Mouse (Mus musculus) embryonic fibroblast, embryonic 13.5 days (primary cell): ENCODE data around the gene Dnajc3.

Experiments
- CTCF ChIP-seq: IDR thresholded peaks from 2 replicates; pipeline ENCODE4 v1.5.1; 2011; ENCODE audit warnings: mild to moderate bottlenecking, control low read depth, low read length, moderate library complexity, borderline replicate concordance; ENCODE audit not compliant: insufficient read depth
- POLR2A ChIP-seq: IDR thresholded peaks from 2 replicates; pipeline ENCODE4 v1.6.1; 2011; ENCODE audit warnings: low read depth, mild to moderate bottlenecking, control low read depth, low read length, moderate library complexity

DNA sequence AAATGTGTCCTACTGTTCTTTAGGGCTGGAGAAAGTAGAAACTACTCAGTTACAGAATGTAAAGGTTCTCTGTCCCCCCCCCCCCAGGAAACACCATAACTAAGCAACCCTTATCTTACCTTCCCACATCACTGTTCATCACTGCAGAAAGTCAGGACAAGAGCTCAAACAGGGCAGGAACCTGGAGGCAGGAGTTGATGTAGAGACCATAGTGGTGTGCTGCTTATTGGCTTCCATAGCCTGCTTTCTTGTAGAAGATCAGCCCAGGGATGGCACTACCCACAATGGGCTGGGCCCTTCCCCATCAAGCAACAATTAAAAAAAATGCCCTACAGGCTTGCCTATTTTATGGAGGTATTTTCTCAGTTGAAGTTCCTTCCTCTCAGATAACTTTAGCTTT is 45.6 kb downstream of the Dnajc3 start:
- TF ChIP-seq CTCF (no peak), POLR2A (no peak)
